Mouse (Mus musculus) small intestine, adult 2 months (tissue): ENCODE data around the gene Trim62. TPM values are rescaled to one million over a fixed set of nuclear protein-coding genes. Genes with fewer than 3 reads are reported as not detected.
"Not testable (repeated sequence)": the region's sequence is repeated elsewhere in the genome, so short reads cannot be mapped to it uniquely, and the experiment has no call there.

ENCODE experiments used
- H3K27ac ChIP-seq: fragments of 200-500 bp; 2 replicates; pipeline ENCODE4 v1.5.1; 2012; ENCODE audit warnings: low read depth, low read length, control low read depth, inconsistent platforms; ENCODE audit not compliant: insufficient read depth
- H3K27me3 ChIP-seq: fragments of 200-500 bp; 2 replicates; pipeline ENCODE4 v1.6.1; 2012; ENCODE audit warnings: mild to moderate bottlenecking, moderate library complexity, low read length, inconsistent platforms; ENCODE audit not compliant: control insufficient read depth, insufficient read depth
- H3K36me3 ChIP-seq: fragments of 200-500 bp; 2 replicates; pipeline ENCODE4 v1.6.1; 2012; ENCODE audit warnings: mild to moderate bottlenecking, low read length, control low read depth, inconsistent platforms; ENCODE audit not compliant: control insufficient read depth, insufficient read depth
- H3K4me1 ChIP-seq: fragments of 200-500 bp; 2 replicates; pipeline ENCODE4 v1.6.1; 2012; ENCODE audit warnings: low read length, inconsistent platforms, mixed read lengths; ENCODE audit not compliant: control insufficient read depth, insufficient read depth, insufficient read length
- H3K4me3 ChIP-seq: fragments of 200-500 bp; 2 replicates; pipeline ENCODE4 v1.5.1; 2012; ENCODE audit warnings: low read depth, mild to moderate bottlenecking, control low read depth, inconsistent platforms, low read length, moderate library complexity
- CTCF ChIP-seq: fragments of 200-500 bp; IDR thresholded peaks from 2 replicates; pipeline ENCODE4 v1.5.1; 2012; ENCODE audit warnings: low read depth, mild to moderate bottlenecking, control low read depth, inconsistent platforms, low read length, moderate library complexity, mixed read lengths; ENCODE audit not compliant: insufficient replicate concordance, insufficient read length; ENCODE audit errors: extremely low read depth
- POLR2A ChIP-seq: fragments of 200-500 bp; IDR thresholded peaks from 2 replicates; pipeline ENCODE4 v1.6.1; 2012; ENCODE audit warnings: low read depth, mild to moderate bottlenecking, control low read depth, inconsistent platforms, low read length, moderate library complexity
- WGBS: fragments of 180-500 bp; shearing (Covaris S2); methylation state at CpG from one replicate; pipeline ENCODE4 v1.1.7; 2018; 5-methylcytosine and 5-hydroxymethylcytosine counted together
- polyA plus RNA-seq: library from polyadenylated mRNA; depleted of rRNA; stranded (reverse); fragments of >200 nt; gene quantifications from 2 replicates; pipeline ENCODE4 v1.2.3, GENCODE M21; 2012

Trim62 gene
- polyA plus RNA-seq, 1 experiment: 7.7 TPM

GRCm38 (mm10) chr4:128849686-128850085, 33.7 kb upstream of the Trim62 start:
- no peaks in the 10 kb centered on the region; the same call in 1 of the 2 replicates for H3K4me1 ChIP-seq
- TF ChIP-seq POLR2A: no peak
- TF ChIP-seq CTCF: no peak
- no peak overlapping the region for H3K4me3 ChIP-seq
- WGBS: 49% methylated on average over 7 of the region's 7 CpGs
- H3K27ac ChIP-seq: no peak overlapping the region
- no peaks in the 10 kb centered on the region for H3K36me3 ChIP-seq
- H3K27me3 ChIP-seq: no peaks in the 10 kb centered on the region

- H3K4me1 ChIP-seq: no peaks in the 10 kb centered on the region; the same call in 1 of the 2 replicates
- H3K27me3 ChIP-seq: no peaks in the 10 kb centered on the region
- H3K36me3 ChIP-seq: no peaks in the 10 kb centered on the region
- no peak overlapping the region for H3K27ac ChIP-seq
- H3K4me3 ChIP-seq: no peak overlapping the region
- TF ChIP-seq CTCF: no peak
- TF ChIP-seq POLR2A: no peak
- 87% methylated on average over 12 of the region's 12 CpGs for WGBS
These were observed 31.0 kb upstream of the Trim62 start for GRCm38 (mm10) chr4:128852266-128852887.

- TF ChIP-seq CTCF (no peak), POLR2A (no peak)
- Histone ChIP-seq H3K4me1 (no peaks in the 10 kb centered on the region; the same call in 1 of the 2 replicates), H3K36me3 (no peaks in the 10 kb centered on the region), H3K27ac (no peak overlapping the region), H3K27me3 (no peaks in the 10 kb centered on the region), H3K4me3 (no peak overlapping the region)
- 82% methylated on average over 11 of the region's 11 CpGs for WGBS
These were observed 30.3 kb upstream of the Trim62 start for GRCm38 (mm10) chr4:128853117-128853516.

- TF ChIP-seq CTCF: no peak
- TF ChIP-seq POLR2A: no peak
- H3K36me3 ChIP-seq: no peaks in the 10 kb centered on the region
- H3K4me1 ChIP-seq: no peaks in the 10 kb centered on the region; the same call in 1 of the 2 replicates
- 21% methylated on average over 4 of the region's 4 CpGs for WGBS
- no peak overlapping the region for H3K4me3 ChIP-seq
- no peak overlapping the region for H3K27ac ChIP-seq
- H3K27me3 ChIP-seq: no peaks in the 10 kb centered on the region
These were observed 27.8 kb upstream of the Trim62 start for GRCm38 (mm10) chr4:128855613-128856040.

- Histone ChIP-seq H3K4me1 (peaks cover 2% of the 10 kb centered on the region; the same call in 1 of the 2 replicates), H3K27ac (no peak overlapping the region), H3K36me3 (no peaks in the 10 kb centered on the region), H3K27me3 (no peaks in the 10 kb centered on the region), H3K4me3 (no peak overlapping the region)
- WGBS: 70% methylated on average over 2 of the region's 2 CpGs
- TF ChIP-seq CTCF: no peak
- TF ChIP-seq POLR2A: no peak
These were observed 26.2 kb upstream of the Trim62 start for GRCm38 (mm10) chr4:128857212-128857611.

GRCm38 (mm10) chr4:128858226-128858625, 25.2 kb upstream of the Trim62 start:
- TF ChIP-seq CTCF: peak; percentile 46; the same call in 1 of the 2 replicates
- not testable (repeated sequence) for H3K36me3 ChIP-seq, H3K4me3 ChIP-seq, H3K27ac ChIP-seq, H3K4me1 ChIP-seq, H3K27me3 ChIP-seq

GRCm38 (mm10) chr4:128858878-128859277, 24.5 kb upstream of the Trim62 start:
- no peak overlapping the region for H3K4me3 ChIP-seq
- H3K27me3 ChIP-seq: no peaks in the 10 kb centered on the region
- TF ChIP-seq POLR2A (no peak), CTCF (peak; percentile 29; the same call in 1 of the 2 replicates)
- H3K27ac ChIP-seq: no peak overlapping the region
- H3K4me1 ChIP-seq: peaks cover 2% of the 10 kb centered on the region; the same call in 1 of the 2 replicates
- no peaks in the 10 kb centered on the region for H3K36me3 ChIP-seq
- WGBS: 71% methylated on average over 4 of the region's 4 CpGs
